Mouse (Mus musculus): ENCODE measurements around the gene Glyr1.

Gene Glyr1

DNA sequence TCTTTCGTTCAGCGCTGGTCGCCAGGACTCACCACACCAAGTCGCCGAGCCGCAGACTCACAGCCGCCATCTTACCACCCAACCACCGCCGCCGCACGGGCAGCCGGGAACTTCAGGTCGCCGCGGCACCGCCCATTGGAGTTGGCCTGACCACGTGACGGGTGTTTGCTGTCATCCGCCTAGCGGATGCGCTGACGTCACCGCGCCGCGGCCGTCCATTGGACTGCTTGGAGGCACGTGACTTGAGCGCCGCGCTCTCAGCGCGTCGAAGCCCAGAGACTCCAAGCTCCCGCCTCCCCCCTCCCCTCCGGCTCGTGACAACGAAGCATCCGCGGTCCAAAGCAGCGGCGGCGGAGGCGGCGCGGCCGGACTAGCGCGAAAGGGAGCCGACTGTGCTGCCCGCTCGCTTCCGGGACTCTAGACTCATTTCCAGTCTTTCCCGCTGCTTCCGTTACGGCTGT is at the start of gene Glyr1, which contains the start of gene Ubn1:
Glyr1 (minus strand) TSS at position 90 of the 461 bp plus-strand sequence.
Ubn1 (plus strand) TSS at position 284 of the 461 bp plus-strand sequence.
- in situ Hi-C loops (cut with MseI, MboI), result no loop called here

DNA sequence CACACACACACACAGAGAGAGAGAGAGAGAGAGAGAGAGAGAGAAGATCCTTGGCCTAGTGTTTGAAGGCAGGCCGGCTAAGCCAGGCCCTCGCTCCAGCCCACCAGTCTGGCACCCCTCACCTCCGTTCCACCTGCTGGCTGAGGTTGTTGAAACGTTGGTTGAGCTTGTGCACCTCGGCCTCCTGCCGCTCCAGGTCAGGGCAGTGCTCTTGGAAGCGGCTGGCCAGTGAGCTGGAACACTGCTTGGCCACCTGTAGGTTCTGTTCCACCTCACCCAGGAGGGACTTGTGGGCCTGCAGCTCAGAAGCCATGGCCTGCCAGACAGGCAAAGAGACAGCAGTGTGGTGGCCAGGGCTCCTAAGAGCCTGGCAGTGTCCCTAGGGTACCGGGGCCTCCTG is 46.8 kb upstream of the Glyr1 start:
- in situ Hi-C loops (cut with MseI, MboI), result no loop called here

DNA sequence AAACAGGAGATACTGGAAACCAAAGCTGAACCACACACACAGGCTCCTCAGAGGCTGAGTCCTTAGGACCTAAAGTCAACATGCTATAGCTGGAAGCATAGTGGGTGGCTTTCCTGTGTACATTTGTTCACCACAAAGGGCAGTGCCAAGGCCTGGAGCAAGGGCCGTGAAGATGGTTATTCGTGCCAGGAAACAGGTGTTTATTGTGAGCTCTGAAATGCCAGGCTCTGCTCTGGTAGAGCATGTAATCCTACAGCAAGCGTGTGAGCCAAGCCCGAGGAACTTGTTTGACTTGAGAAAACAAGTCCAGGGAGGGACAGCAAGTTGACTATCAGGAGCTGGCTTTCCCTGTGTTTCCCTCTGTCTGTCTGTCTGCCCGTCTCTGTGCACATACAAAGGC is 43.6 kb upstream of the Glyr1 start:
- in situ Hi-C loops (cut with MseI, MboI), result no loop called here

DNA sequence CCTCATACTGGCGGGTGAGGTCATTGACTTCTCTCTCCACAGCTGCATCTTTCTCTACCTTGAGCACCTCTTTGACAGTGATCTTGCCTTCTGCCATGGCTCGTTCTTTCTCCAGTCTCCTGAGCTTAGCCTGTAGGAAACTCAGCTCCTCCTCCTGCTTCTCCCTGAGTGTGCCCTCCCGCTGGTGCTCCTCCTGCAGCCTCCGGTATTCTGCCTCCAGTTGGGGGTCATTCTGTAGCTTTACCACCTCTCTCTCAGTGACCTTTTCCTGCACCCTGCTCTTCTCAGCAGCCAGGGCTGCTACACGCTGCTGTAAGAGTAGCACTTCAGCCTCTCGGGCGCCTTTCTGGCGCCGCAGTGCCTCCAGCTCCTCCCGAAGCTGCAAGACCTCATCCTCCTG is 39.4 kb upstream of the Glyr1 start:
- in situ Hi-C loops (cut with MseI, MboI), result no loop called here

DNA sequence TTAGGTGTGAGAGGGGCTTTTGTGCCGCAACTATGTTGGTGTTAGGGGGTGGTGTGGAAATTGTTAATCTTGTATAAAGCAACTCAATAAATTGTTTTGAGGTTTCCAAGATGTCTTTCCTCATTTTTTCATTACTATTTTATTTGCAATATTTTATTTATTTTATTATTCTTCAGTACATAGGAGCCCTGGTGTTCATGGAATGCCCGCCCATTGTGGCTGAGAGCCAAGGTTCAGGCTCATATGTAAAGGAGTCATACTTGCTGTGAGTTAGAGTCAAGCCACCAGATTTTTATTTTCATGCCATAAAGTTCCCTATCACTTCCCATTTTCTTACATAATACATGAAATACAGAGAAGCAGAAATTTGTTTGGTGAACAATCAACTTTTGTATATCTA is 36.5 kb upstream of the Glyr1 start:
- in situ Hi-C loops (cut with MseI, MboI), result no loop called here

DNA sequence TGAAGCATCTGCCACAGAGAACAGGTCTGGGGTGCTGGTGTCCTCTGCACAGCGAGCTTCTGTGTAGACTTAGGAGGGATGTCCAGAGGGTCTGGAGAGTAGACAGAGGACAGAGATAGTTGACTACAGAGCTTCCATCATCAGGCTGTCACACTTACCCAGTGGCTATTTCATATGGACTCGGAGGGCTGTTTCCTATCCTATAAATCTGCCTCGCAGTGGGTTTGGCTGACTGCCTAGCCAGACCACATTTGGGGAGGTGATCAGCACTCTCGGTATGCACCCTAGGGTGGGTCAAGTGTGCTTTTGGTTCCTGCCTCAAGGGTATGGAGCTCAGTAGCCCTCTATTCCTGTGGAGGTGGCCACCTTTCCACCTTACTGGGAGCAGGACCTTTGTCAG is 35.5 kb upstream of the Glyr1 start:
- in situ Hi-C loops (cut with MseI, MboI), result no loop called here

DNA sequence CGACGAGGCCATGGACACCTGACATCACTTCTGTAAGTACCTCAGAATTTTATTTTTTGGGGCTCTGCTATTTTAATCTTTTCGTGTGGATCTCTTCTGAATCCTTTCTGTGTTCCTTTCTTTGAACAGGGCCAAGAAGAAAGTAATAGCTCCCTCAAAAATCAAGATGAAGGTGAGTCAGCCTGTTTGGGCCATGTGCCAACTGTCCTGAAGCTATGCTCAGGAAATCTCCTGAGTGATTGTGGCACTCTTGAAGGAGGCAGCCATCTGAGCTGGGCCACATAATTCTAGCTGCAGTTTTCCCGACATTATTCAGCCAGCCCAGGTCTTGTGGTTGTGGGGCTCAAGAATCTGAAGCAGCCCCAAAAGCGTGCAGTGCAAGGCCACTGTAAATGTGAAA is 24.7 kb upstream of the Glyr1 start:
- in situ Hi-C loops (cut with MseI, MboI), result no loop called here

DNA sequence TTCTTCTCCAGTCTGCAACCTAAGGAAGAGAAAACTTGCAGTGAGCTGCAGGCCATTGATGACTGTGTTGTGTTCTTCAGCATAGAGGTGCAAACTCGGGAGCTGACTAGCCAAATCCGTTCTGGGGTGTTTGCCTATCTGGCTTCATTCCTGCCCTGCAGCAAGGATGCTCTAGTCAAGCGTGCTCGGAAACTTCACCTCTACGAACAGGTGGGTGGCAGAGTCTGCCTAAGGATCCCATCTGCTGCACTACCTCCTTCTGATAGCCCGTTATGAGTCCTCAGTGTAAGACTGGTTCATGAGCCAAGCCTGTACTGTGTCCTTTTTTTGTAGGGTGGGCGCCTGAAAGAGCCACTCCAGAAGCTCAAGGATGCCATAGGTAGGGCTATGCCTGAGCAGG is 22.3 kb upstream of the Glyr1 start:
- in situ Hi-C loops (cut with MseI, MboI), result no loop called here

DNA sequence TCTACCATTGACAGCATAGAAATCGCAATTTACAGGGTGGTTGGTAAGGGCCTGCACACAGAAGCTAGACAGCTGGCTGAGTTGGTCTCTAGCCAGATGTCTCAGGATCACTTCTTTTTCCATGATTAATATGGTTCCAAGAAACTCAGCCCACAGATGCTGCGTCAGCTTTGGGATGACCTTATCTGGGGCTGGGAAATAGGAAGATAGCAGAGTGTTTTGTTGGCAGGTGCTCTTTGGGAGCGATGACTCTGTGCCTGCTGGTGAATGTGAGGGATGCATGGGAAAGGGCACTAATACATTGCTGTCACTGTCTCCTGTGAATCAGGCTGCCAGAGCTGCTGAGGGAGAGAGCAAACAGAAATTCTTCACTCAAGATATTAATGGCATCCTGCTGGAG is 20.7 kb upstream of the Glyr1 start:
- in situ Hi-C loops (cut with MseI, MboI), result no loop called here

DNA sequence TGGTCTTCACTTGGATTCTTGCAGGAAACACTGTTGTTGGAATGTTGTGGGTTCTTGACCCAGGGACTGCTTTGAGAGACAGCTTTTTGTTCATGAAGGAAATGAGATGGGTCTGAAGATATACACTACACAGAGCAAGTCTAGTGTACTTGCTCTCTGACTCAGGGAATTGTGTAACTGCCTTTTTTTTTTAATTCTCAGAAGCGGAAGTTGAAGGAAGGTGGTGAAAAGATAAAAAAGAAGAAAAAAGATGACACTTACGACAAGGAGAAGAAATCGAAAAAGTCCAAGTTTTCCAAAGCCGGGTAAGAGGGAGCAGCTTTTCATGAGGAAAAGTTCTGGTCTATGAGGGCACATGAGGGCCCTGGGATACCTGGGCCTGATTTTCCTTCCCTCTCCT is 13.8 kb upstream of the Glyr1 start:
- in situ Hi-C loops (cut with MseI, MboI), result no loop called here

DNA sequence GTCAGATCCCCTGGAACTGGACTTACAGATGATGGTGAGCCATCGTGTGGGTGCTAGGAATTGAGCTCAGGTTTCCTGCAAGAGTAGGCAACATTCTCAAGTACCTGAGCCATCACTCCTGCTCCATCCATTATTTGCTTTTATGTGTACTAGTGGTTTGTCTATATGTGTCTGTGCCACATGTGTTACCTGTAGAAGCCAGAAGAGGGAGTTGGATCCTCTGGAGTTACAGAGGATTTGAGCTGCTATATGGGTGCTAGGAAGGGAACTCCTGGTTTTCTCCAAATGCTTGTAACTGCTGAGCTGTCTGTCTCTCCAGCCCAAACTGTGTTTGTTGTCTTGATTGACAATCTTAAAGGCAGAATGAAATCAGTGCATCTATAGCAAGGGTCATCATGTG is 8.5 kb upstream of the Glyr1 start:
- in situ Hi-C loops (cut with MseI, MboI), result no loop called here

DNA sequence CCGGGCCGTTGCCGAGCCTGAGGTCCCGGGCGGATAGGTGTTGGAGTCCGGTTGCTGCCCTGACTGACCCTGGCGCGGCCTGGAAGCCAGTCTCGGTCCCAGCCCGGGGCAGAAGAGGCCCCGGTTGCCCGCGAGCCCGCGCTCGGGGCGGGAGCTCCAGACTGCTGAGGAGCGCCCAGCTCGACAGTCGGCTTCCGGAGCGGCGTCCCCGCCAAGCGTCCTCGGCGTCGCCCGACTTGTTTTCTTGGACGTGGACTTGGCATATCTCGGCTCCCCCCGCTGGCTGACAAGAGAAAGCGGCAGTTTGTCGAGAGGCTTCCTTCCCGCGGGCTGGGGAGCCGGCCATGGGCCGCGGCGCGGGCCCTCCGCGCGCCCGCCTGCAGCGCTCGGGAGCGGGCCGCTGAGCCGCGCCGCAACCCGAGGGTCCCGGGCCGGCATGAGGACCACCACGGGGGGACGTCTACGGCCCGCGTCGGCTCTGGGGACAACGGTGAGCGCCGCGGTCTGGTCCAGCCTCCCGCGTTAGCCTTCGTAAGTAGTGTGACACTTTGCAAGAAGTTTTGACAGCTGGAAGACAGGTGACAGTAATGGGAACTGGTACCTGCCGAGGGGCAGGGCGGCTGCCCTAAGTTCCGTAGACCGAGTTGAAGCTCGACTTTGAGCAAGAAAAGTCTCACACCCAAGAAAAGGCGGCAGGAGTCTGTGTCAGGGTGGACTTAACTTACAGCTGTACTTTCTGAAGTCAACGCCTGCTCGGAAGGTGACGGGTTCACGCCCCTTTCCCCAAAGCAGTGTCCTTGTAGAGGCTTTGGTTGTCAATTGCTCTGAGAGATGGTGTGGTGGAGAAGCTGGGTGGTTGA is 818 bp upstream of the Glyr1 start:
- in situ Hi-C loops (cut with MseI, MboI), result no loop called here

DNA sequence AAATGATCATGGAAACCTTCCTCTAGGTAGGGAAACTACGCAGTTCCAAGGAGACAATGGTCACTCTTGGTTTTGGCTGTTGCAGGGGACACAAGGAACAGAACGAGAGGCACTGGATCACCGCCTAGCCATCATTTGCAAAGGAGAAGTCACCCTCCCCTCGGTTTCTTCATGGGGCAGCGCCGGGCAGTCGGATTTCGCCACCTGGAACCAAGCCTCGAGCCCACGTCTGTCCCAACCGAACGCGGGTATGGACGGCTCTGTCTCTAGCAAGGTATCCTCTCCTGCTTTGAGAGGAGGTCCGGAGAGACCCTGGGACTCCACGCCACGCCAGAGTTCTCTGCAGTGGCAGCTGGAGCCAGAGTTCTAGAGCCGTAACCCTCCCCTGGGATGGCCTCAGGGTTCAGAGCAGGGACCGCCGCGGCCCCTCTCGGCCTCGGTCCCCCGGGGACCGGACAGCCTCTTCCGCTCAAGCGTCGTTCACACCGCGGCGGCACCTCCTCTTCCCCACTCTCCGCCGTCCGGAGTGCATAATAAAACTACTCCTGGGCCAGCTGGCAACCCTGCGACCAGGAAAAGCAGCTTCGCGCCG is 385 bp downstream of the Glyr1 start:
- in situ Hi-C loops (cut with MseI, MboI), result no loop called here

DNA sequence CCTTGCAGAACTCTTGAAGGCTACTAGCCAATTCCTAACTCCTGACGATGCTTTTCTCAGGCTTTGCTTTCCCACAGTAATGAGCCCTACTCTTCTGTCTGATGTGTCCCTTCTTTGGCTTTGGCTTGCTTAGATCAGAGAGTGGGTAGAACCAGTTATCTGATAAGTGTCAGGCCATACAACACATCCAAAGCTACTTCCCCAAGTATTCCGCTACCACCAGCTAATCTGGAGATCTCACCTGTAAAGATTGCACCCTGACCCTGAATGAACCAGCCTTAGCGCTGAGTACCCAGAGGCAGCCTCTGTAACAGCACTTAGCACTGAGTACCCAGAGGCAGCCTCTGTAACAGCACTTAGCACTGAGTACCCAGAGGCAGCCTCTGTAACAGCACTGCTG is 4.3 kb downstream of the Glyr1 start:
- in situ Hi-C loops (cut with MseI, MboI), result no loop called here

DNA sequence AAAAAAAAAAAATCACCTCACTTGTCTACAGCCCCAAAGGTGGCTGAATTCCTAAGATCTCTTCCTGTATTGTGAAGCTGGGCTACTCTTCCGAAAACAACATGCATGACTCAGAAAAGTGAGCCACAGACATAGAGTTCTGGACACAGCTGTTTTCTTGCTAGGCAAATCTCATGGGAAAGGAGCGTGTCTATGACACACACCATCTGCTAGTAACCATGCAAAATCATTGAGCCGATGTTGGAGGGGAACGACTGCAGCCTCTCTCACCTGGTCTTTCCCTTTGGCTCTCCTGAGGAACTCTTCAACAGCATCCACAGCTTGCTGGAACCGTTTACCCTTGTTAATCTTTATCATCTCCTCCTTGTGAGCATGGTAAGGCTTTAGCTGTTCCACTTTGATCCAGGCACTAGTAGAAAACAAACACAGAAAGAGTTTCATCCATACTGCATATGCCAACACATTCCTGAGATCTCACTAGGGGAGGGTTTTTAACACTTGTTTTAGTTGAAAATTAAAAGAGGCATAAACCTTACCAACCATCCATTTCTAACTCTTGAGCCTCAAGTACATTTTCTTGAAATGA is 12.9 kb downstream of the Glyr1 start:
- in situ Hi-C loops (cut with MseI, MboI), result no loop called here

DNA sequence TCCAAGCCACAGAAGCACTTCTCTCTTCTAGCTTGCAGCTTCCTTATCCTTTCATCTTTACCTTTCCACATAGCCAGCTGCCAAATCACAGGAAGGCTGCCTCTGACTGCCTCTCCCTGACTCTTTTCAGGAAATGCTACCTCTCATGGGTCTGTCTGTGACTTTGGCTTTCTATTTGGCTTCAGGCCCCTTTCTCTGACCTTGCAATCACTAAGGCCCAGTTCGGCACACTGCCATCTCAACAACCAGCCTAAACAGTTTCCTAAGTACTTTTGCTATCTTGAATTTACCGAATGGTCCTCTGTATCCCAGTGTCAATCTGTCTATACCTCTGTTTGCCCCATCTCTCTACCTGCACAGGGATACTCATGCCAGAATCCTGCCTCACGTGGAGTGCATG is 14.1 kb downstream of the Glyr1 start:
- in situ Hi-C loops (cut with MseI, MboI), result no loop called here

DNA sequence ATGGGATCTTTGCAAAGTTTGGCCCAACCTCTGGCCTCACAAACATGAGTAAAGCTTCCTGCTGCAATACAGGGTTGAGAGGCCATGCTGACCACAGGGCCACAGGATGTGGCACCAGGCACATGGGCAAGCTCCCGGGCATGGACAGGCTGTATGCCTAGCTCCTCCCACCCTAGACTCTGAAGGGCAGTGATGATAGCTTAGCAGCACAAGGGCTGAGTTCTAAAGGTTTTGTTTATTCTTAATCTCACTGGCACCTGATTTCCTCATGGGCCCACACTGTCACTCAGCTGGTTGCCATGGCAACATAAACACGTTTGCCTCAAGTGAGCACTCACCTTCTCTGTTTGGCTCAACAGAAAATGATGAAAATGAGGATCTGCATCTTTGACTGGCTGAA is 19.8 kb downstream of the Glyr1 start:
- in situ Hi-C loops (cut with MseI, MboI), result no loop called here

DNA sequence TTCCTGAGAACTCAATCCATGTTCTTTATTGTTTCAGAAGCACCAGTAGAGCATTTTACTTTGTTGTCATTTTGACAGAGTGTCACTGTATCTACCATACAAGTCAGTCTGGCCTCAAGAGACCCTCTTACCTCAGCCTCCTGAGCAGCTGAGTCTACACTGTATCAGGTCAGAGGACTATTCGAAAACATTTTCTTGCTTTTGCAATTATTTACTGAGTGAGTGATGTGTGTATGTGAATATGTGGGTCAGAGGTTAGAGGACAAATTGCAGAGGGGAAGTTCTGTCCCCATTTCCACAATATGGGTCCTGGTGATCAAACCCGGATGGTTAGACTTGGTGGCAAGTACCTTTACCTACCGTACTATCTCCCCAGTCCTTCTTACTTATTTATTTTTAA is 25.6 kb downstream of the Glyr1 start:
- in situ Hi-C loops (cut with MseI, MboI), result no loop called here

DNA sequence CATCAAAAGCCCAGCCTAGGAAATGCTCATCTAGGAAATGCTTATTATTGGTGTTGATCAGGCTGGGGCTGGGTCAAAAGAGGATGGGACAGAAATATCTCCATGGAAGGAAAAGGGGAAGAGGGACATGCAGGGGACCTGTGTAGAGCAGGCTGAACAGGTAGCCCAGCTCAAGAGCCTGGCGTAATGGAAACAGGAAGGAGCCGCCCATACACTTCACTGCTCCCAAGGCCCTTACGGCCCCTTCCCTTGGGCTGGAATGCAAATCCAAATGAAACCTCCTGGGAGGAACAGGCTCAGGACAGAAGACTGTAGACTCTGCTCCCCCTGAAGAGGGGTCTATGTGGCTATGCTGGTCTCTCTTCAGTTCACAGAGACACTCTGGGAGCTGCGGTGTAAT is 35.1 kb downstream of the Glyr1 start:
- in situ Hi-C loops (cut with MseI, MboI), result no loop called here

DNA sequence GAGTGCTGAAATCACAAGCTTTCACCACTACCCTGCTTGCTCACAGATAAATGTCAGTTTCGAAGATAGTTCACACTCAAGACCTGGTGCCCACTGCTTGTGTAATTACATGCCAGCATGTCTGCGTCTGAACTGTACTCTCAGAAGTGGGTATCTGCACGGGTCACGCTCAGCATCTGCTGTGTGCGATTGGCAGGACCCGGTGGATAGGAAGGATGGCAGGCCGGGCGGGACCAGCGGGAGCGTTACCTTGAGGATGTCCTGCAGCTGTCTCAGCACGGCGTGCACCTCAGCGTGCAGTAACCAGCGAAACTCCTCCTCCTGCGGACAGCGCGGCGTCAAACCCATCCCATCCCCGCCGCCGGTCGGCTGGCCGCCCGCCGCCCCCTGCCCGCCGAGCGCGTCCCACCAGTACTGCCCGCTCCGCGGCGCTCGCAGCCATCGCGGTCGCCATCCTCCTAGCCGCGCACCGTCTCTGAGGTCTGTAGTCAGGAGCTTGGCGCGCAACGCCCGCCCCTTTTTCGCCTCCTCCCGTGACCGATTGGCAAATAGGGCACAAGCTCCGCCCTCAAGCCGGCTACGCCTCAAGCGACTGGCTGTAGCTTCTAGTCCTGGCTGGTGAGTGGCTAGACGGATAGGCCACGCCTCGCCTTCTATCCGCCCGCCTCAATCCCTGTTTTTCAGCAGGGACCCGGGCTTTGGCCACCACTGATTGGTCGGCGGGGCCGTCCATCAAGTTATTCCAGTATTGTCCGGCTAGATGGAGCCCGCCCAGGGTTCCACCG is 36.4 kb downstream of the Glyr1 start, which contains the start of gene Rogdi:
Rogdi (minus strand) TSS at position 500 of the 785 bp plus-strand sequence.
- in situ Hi-C loops (cut with MseI, MboI), result no loop called here

DNA sequence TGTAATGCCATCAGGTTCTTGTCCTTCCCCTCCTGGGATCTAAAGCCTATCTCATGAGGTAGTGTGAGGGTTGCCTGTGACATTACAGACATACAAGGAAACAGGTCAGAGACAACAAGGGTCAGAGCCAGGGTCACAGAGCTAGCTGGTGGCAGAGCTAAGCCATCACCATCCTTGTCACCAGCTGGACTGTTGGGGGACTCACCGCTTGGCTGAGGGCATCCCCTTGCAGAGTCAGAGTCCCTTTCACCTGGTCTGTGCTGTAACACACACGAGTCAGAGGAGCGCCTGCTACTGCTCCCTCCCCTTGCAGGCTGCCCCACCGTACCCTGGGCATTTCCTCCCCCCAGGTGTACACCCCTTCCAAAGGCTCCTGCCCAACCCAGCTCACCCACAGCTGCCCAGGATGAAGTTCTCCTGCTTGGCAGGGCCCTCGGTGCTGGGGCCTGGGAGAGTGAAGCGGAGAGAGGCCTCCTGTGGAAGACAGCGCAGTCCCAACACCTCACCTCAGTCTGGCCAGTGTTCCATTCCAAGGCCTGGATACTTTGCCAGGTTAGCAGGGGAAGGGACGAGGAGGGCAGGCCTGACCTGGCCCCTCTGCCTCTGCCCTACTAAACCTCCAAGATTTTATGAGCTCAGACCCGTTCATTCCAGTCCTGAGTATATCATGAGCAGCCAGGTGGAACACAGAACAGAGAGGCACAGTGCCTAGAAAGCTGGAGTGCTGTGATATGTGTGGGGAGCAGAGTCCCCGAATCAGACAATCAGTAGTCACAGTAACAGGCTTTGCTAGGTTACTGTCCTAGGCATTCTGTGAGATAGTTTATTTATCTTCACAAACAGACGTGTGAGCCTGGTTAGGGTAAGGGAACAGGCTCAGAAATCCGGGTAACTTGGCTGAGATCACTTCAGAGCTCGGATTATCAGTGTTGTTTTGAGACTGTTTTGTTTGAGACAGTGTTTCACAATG is 37.3 kb downstream of the Glyr1 start:
- in situ Hi-C loops (cut with MseI, MboI), result no loop called here

Data from mouse trophoblast stem cell (cell line).